Comparison of ENCODE assay signal across 9 mouse cellular contexts in the genomic region with DNA sequence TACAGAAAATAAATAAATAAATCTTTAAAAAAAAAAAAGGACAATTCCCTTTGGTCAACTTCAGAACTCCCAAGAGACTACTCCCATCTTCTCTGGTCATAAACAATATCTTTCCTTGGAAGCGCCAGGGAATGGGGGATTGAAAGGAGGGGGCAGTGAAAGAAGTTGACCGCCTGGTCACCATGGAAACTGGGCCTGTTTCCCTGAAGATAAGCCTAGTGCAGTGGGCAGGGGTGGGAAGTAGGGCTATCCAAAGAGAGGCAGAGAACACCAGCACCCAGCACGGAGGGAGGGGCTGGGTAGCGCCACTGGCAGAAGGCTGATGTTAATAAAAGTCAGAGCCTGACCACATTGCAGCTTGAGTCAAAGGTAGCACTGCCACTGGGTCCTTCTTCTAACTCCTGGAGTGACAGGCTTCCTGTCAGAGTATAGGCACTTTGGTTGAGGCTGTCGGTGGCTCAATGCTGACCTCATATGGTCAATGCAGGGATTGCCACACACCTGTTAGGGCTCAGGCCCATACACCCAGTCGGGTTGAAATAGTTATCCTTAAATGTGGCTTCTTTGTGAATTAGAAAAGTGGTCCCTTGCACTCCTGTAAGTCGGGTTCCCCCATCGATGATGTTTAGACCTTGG. TPM values are rescaled to one million over a fixed set of nuclear protein-coding genes. Genes with fewer than 3 reads are reported as not detected.
DNase-seq lines count a peak whose midpoint lies in the region; ATAC-seq lines count a peak whose summit lies in the region.
"Had no signal": no experiment of that assay in that cellular context is flagged by ENCODE, and none has a peak within 500 bp of the region (broad histone marks: within the 10 kb centered on the region; RNA-seq: fewer than 3 reads in every experiment).

No protein-coding gene starts in this region.

- H3K27me3 ChIP-seq in forebrain, embryonic 13.5 days = peaks cover 27% of the 10 kb centered on the region
- peaks cover 14% of the 10 kb centered on the region for H3K27me3 ChIP-seq in hindbrain, embryonic 15.5 days

- WGBS in forebrain, embryonic 13.5 days = 2% methylated on average over 8 of the region's 8 CpGs
- 4% methylated on average over 8 of the region's 8 CpGs for WGBS in hindbrain, embryonic 15.5 days

- DNase-seq in ovary, postnatal 10 days (ENCODE audit: low spot score) = peak; percentile 50
- DNase-seq in ovary, adult 18-20 months (ENCODE audit: low spot score) = no peak
- peak; percentile 84 for DNase-seq in cerebellum, adult 11 months
- DNase-seq in left cerebral cortex, adult 18-20 months (ENCODE audit: low spot score in 2 of 2) = peak; percentile 82 to 85
- DNase-seq in spleen, postnatal 10 days (ENCODE audit: low spot score in 2 of 2) = peak; percentile 68 to 80

- H3K36me3 ChIP-seq in forebrain, embryonic 13.5 days (ENCODE audit: poor library complexity, severe bottlenecking) = peaks cover under 1% of the 10 kb centered on the region
- H3K36me3 ChIP-seq in hindbrain, embryonic 15.5 days = no peaks in the 10 kb centered on the region
- H3K36me3 ChIP-seq: lung, embryonic 15.5 days had no signal

- peaks cover 54% of the 10 kb centered on the region for H3K4me1 ChIP-seq in forebrain, embryonic 13.5 days
- peaks cover 43% of the 10 kb centered on the region for H3K4me1 ChIP-seq in hindbrain, embryonic 15.5 days (replicated peaks)

- H3K9me3 ChIP-seq in forebrain, embryonic 13.5 days (replicated peaks) = no peaks in the 10 kb centered on the region
- H3K9me3 ChIP-seq in hindbrain, embryonic 15.5 days = no peaks in the 10 kb centered on the region
- H3K9me3 ChIP-seq: lung, embryonic 15.5 days had no signal

- peak; percentile 23 for ATAC-seq in forebrain, embryonic 13.5 days
- ATAC-seq in hindbrain, embryonic 15.5 days (ENCODE audit: low FRiP score, low read depth) = 0 out of 2 replicates have a peak, but pooled peaks have one; percentile 28
- ATAC-seq in megakaryocyte-erythroid progenitor cell, adult 5-6 weeks (replicated peaks; ENCODE audit: low FRiP score, low TSS enrichment, poor library complexity, severe bottlenecking) = peak; percentile 70

- H3K4me3 ChIP-seq in forebrain, embryonic 13.5 days = no peak overlapping the region
- H3K4me3 ChIP-seq in hindbrain, embryonic 15.5 days = no peak overlapping the region
- H3K4me3 ChIP-seq: lung, embryonic 15.5 days had no signal

- H3K4me2 ChIP-seq in forebrain, embryonic 13.5 days = no peak overlapping the region
- no peak overlapping the region for H3K4me2 ChIP-seq in hindbrain, embryonic 15.5 days
- H3K4me2 ChIP-seq: lung, embryonic 15.5 days had no signal

- no peak overlapping the region for H3K27ac ChIP-seq in forebrain, embryonic 13.5 days
- H3K27ac ChIP-seq in hindbrain, embryonic 15.5 days (replicated peaks) = no peak overlapping the region
- H3K27ac ChIP-seq: lung, embryonic 15.5 days had no signal

- H3K9ac ChIP-seq in forebrain, embryonic 13.5 days = 0 out of 2 replicates have a peak overlapping the region, but pooled peaks have one; percentile 40
- H3K9ac ChIP-seq in hindbrain, embryonic 15.5 days = no peak overlapping the region
- H3K9ac ChIP-seq: lung, embryonic 15.5 days had no signal

RNA-seq across cellular contexts. Expression of a gene that starts 2.5 kb away (rescaled TPM):
- polyA plus RNA-seq in forebrain, embryonic 13.5 days (2015; fragmentation: Nextera tagmentation; extraction: Ambion mirVana) = 23.1 and 26.2 TPM in 2 replicates
- polyA plus RNA-seq in hindbrain, embryonic 15.5 days (2015; fragmentation: Nextera tagmentation; extraction: Ambion mirVana) = 27.4 and 31.9 TPM in 2 replicates
- total RNA-seq in left cerebral cortex, adult 18-20 months (2021) = 100 to 1,000 TPM; 129 to 136 TPM
- not detected in 2 replicates for total RNA-seq in megakaryocyte-erythroid progenitor cell, adult 5-6 weeks (2014; fragmentation: Nextera tagmentation)
- total RNA-seq in megakaryocyte-erythroid progenitor cell, adult 5-6 weeks (2017) = not detected in 2 replicates

RNA-seq across cellular contexts. Expression of a gene that starts 3.6 kb away (rescaled TPM):
- 5.1 TPM in 2 replicates for polyA plus RNA-seq in forebrain, embryonic 13.5 days (2015; fragmentation: Nextera tagmentation; extraction: Ambion mirVana)
- polyA plus RNA-seq in hindbrain, embryonic 15.5 days (2015; fragmentation: Nextera tagmentation; extraction: Ambion mirVana) = 4.8 and 6.4 TPM in 2 replicates
- 1 to 10 TPM; 1.8 to 2.8 TPM for total RNA-seq in left cerebral cortex, adult 18-20 months (2021)
- total RNA-seq in megakaryocyte-erythroid progenitor cell, adult 5-6 weeks (2014; fragmentation: Nextera tagmentation) = 4.2 and 6.0 TPM in 2 replicates
- total RNA-seq in megakaryocyte-erythroid progenitor cell, adult 5-6 weeks (2017) = 3.2 and 3.9 TPM in 2 replicates

RNA-seq across cellular contexts. Expression of a gene that starts 11.7 kb away (rescaled TPM):
- polyA plus RNA-seq in forebrain, embryonic 13.5 days (2015; fragmentation: Nextera tagmentation; extraction: Ambion mirVana) = 89.1 and 107 TPM in 2 replicates
- 89.9 and 90.4 TPM in 2 replicates for polyA plus RNA-seq in hindbrain, embryonic 15.5 days (2015; fragmentation: Nextera tagmentation; extraction: Ambion mirVana)
- 10 to 100 TPM; 26.0 to 30.0 TPM for total RNA-seq in left cerebral cortex, adult 18-20 months (2021)
- 46.9 and 74.5 TPM in 2 replicates for total RNA-seq in megakaryocyte-erythroid progenitor cell, adult 5-6 weeks (2014; fragmentation: Nextera tagmentation)
- total RNA-seq in megakaryocyte-erythroid progenitor cell, adult 5-6 weeks (2017) = 27.7 and 60.3 TPM in 2 replicates

RNA-seq across cellular contexts. Expression of a gene that starts 21.1 kb away (rescaled TPM):
- 1,763 and 1,849 TPM in 2 replicates for polyA plus RNA-seq in forebrain, embryonic 13.5 days (2015; fragmentation: Nextera tagmentation; extraction: Ambion mirVana)
- 1,555 and 1,567 TPM in 2 replicates for polyA plus RNA-seq in hindbrain, embryonic 15.5 days (2015; fragmentation: Nextera tagmentation; extraction: Ambion mirVana)
- 1,000 to 10,000 TPM; 1,506 to 1,598 TPM for total RNA-seq in left cerebral cortex, adult 18-20 months (2021)
- total RNA-seq in megakaryocyte-erythroid progenitor cell, adult 5-6 weeks (2014; fragmentation: Nextera tagmentation) = 1,847 and 1,911 TPM in 2 replicates
- 2,660 and 3,319 TPM in 2 replicates for total RNA-seq in megakaryocyte-erythroid progenitor cell, adult 5-6 weeks (2017)

RNA-seq across cellular contexts. Expression of a gene that starts 28.7 kb away (rescaled TPM):
- 2.1 and 3.1 TPM in 2 replicates for polyA plus RNA-seq in forebrain, embryonic 13.5 days (2015; fragmentation: Nextera tagmentation; extraction: Ambion mirVana)
- 4.3 and 5.2 TPM in 2 replicates for polyA plus RNA-seq in hindbrain, embryonic 15.5 days (2015; fragmentation: Nextera tagmentation; extraction: Ambion mirVana)
- total RNA-seq in left cerebral cortex, adult 18-20 months (2021) = 1 to 10 TPM in 1 of 2 experiments, under 1 TPM in 1; 0.94 to 1.4 TPM
- not detected in 2 replicates for total RNA-seq in megakaryocyte-erythroid progenitor cell, adult 5-6 weeks (2014; fragmentation: Nextera tagmentation)
- not detected in 2 replicates for total RNA-seq in megakaryocyte-erythroid progenitor cell, adult 5-6 weeks (2017)

Comparison
In these comparisons a context has a peak if more than half of its experiments do, and no peak if none do; other contexts are left out.
1. RNA of a gene that starts 2.5 kb away (total RNA-seq): 129 to 136 TPM in left cerebral cortex, adult 18-20 months; not detected in megakaryocyte-erythroid progenitor cell, adult 5-6 weeks; every median in the first group is over 100 times any median in the second.
2. Peak in every context shown above with its lines, with median percentiles within 50 percentile points of each other: ATAC-seq.